Mouse (Mus musculus) liver (tissue): ENCODE measurements around the gene Spdye4a.
"Not testable (repeated sequence)": the region's sequence is repeated elsewhere in the genome, so short reads cannot be mapped to it uniquely, and the experiment has no call there.

Experiments
- DNase-seq: peaks from one replicate; pipeline ENCODE4 v3.0.0-alpha.2; 2020; ENCODE audit warnings: mixed read lengths

The Spdye4a gene

GRCm38 (mm10) chr5:143222287-143222686 lies 4.4 kb downstream of the Spdye4a start:
- no peak for DNase-seq

DNA sequence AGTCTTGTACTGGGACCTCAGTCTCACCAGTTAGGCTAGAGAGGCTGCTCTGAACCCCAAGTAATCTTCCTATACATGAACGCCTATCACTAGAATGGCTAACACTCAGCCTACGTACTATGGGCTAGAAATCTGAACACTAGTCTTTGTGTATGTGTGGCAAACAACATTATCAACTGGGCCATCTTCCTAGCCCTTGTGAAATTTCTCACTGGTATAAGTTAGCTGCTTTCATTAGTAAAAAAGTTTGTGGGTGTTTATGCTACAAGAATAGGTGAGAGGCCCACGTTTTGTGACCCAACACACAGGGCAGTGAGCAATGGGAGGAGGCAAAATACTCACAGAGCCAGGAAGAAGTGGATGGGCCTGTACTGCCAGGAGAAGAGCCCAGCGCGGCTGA lies 5.7 kb downstream of the Spdye4a start:
- no peak for DNase-seq

GRCm38 (mm10) chr5:143213832-143214231 lies 12.9 kb downstream of the Spdye4a start:
- no peak for DNase-seq

- DNase-seq = no peak
These were observed 21.7 kb downstream of the Spdye4a start for GRCm38 (mm10) chr5:143205015-143205414.

DNA sequence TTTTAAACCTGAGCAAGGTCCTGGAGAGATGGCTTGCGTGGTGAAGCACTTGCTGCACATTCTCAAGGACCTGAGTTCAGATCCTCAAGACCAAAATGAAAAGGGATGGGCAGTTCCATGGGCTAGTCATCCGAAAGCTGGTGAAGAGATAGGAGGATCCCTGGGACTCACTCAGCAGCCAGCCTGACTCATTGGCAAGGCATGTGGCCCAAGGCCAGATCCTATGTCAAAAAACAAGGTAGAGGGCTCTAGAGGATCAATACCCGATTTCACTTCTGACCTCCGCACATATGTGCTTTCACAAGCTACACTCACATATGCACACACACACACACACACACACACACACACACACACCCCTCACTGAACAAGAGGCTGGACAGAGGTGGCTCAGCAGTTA lies 30.2 kb downstream of the Spdye4a start:
- DNase-seq = no peak

DNA sequence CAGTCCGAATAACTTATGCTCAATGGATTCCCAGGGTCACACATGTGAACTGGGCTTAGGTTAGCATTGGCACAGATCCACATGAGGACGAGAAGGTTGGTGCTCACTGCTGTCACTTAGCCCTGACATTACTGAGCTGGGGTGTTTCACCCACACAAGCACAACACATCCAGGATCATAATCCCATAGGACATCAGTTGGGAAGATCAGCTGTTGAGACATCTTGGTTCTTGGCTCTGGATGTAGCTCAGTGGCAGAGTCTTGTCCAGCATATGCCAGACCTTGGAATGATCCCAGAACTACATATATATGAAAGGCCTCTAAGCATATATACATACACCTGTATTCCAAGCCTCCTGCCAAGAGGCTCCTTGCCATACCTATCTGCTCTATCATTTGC lies 31.5 kb downstream of the Spdye4a start:
- no peak for DNase-seq

DNA sequence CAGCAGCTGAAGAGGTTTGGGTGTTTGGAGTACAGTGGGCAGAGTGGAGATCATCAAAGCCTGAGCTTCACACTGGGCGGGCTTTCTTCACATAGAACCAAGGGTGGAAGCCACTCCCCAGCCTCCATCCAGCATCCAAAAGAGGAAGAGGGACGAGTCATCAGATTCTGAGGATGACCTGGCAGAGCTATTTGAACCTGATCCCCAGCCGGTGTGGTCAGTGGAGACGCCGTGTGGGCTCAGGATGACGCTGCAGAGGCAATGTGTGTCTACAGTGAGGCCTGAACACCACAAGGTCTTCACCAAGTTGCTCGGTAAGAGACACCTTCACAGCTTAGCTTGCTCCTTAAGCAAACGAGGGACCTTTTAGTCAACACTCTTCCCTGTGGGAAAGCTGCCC lies 31.9 kb downstream of the Spdye4a start:
- DNase-seq = not testable (repeated sequence)

DNA sequence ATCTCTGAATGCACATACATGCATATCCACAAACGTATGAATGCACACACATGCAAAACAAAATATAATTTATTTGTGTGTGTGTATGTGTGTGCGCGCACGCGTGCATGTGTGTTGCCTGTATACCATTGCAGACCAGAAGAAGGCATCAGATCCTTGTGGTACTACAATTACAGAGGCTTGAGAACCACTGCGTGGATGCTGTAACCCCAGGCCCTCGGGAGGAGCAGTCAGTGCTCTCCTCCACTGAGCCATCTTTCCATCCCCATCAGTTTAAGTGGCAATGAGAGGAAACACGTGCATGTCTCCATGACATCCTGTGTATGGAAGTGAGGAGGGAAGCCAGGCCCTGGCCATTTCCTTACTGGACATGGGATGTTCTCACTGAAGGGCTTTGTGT lies 33.9 kb downstream of the Spdye4a start:
- no peak for DNase-seq

- DNase-seq = not testable (repeated sequence)
These were observed 38.7 kb downstream of the Spdye4a start for GRCm38 (mm10) chr5:143188014-143188413.

DNA sequence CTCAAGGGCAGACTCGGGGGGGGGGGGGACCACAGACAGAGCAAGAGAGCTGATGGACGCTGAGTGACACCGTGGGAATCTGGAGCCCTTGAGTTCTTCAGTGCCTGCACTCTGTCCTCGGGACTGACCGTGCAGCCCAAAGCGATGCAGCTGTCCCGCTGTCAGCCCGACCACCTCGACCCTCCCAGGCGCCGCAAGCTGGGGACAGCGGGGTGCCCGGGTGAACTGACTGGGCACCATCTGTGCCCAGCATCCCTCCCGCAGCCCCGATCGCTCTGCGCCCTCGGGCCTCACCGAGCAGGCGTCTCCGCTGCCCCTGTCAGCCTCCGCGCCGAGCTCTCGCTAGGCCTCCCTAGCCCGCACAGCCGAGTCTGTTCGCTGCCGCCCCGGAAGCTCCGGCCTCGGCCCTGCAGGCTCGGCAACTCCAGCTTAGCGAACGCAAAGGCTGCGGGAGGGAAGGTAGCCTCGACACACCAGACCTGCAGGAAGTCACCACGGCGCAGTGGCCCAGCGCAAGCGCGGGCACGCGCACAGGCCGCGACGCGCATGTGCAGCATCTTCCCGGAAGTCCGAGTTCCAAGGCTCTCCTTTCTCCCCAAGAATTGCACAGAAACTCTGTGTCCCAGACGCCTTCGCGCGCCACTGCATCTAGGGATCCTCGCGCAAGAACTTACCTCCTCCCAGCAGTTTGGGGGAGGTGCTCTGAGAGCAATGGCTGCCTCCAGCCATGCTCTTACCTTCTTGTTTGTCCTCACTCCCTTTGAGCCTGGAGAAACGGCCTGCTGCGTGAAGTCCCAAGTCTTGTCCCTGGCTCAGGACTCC lies 46.2 kb downstream of the Spdye4a start, which contains the start of the genes Rbak and Spdye4b:
Gene Rbak, minus strand, starts transcription at position 521 of the 822 bp plus-strand sequence.
Gene Spdye4b, plus strand, starts transcription at position 763 of the 822 bp plus-strand sequence.
- peak; percentile 84 for DNase-seq

DNA sequence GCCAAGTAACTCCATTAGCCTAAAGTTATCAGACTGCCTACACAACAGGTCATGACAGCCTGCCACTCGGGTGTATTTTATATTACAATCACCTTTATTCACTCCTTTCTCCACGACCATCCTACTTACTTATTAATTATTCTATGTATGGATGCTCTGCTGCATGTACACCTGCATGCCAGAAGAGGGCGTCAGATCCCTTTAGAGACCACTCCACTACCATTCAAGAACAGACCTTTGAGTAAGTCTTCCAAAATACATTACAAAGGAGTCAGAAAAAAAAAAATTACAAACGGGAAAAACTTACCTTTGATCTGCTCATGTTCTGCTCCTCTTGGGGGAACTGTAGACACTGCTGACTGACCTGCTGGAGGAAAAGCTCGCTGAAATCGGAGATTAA lies 47.5 kb downstream of the Spdye4a start:
- no peak for DNase-seq

DNA sequence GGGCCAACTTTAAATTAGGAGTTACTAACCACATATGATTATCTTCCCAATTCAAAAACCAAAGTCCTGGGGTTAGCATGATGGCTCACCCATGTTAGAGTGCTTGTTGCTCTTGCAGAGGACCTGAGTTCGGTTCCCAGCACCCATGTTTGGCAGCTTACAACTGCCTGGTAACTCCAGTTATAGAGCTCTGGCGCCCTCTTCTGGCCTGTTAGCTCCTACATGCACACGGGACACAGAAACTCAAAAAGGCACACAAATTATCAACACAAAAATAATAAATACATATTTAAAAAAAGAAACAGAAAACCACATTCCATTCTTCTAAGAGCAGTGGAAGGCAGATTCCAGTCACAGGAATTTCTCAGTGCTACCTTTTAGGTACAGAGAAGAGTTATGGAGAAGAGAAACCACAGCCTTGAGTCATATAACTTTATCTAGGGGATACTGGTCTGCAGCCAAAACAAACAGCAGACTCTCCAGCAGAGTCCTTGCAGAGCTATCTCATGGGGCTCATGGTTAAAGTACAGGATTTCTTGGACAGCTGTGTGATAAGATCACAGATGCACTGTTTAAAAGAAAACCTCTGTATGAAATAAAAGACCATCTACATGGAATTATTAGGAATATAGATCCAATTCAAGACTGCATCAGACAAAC lies 49.0 kb downstream of the Spdye4a start:
- DNase-seq = no peak

DNA sequence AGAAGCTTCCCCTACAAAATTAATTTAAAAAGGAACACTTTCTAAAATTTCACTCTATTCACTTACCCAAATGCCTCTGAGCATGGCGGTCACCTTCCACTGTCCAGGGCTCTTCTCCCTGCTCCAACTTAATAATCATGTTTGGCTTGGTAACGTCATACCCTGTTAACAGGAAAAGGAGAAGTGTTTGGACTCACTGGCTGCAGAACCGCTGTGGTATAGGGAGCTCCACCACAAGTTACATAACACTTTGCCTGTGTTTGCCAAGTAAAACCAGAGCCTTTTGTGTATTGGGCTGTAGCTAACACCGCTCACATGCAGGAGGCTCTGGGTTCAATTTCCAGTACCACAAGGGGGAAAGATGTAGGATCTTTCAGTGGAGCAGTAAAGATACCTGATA lies 50.7 kb downstream of the Spdye4a start:
- no peak for DNase-seq
